Mouse (Mus musculus) lung, postnatal 25 days (tissue): ENCODE results near the gene Asf1a.
"Not testable (repeated sequence)": the region's sequence is repeated elsewhere in the genome, so short reads cannot be mapped to it uniquely, and the experiment has no call there.

Source experiments
- DNase-seq: peaks from one replicate; pipeline ENCODE4 v3.0.0; 2022; ENCODE audit warnings: low spot score

Gene Asf1a

DNA sequence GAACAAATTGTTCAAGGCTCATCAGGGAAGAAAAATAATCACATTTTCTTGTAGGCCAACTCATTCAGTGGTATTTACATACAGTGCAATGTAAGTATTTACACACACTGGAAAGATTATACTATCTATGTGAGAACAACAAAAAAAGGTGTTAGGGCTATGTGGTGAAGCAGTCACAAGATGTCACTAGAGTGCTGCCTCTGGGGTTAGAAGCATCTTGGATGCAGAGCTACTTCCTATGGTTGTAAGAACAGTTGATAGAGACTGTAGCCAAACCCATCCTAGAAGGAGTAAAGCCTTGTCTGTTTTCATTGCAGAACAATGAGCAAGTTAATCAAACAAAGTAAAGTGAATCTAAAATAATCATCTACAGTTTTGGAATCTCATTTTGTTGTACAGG lies 45.0 kb downstream of the Asf1a start:
- DNase-seq = peak; percentile 21

DNA sequence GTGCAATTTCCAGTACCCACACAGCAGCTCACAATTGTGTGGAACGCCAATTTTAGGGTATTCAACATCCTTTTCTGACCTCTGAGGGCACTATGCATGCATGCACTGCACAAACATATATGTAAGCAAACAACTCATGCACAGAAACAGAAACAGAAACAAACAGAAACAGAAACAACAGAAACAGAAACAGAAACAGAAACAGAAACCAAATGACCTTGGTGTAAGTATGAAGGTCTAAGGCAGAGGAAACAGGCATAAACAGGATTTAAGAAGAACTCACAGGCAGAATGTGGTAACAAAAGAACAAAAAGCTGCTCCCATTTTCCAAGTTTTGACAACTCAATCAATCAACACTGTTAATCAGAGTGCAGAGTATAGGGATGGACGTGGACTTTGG lies 54.1 kb downstream of the Asf1a start:
- no peak for DNase-seq

DNA sequence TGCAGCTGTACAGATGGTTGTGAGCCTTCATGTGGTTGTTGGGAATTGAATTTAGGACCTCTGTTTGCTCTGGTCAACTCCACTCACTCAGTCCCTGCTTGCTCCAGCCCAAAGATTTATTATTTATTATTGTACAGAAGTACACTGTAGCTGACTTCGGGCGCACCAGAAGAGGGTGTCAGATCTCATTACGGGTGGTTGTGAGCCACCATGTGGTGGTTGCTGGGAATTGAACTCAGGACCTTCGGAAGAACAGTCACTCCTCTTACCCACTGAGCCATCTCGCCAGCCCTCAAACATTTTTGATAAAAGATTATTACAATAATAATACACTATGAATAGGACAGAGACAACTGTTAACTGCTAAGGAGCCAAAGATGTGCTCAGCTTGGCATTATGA lies 57.7 kb downstream of the Asf1a start:
- not testable (repeated sequence) for DNase-seq
